Mouse (Mus musculus): ENCODE results near the gene Odc1. TPM values are rescaled to one million over a fixed set of nuclear protein-coding genes. Genes with fewer than 3 reads are reported as not detected.
"Not testable (repeated sequence)": the region's sequence is repeated elsewhere in the genome, so short reads cannot be mapped to it uniquely, and the experiment has no call there.

Gene Odc1
- total RNA-seq, 2 experiments from 2014 or later, result 51.0 to 56.8 TPM

DNA sequence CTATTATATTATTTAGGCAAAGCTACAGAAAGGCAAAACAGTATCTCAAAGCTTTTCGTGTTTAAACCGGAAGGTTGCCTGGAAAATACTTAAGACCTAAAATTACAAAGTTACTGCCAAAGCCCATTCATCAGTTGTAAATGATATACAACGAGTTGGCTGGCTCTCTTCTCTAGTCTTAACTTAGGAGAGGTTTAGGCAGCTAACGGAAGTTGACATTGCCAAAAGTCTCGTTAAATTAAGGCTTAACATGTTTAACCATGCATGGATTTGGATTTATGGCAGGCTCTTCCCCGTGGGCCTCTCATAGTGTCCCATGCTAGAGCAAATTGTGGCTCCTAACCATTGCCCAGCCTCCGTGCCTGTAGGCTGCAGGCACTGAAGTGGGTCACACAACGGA, 1.3 kb downstream of the Odc1 start:
- DNase-seq (ENCODE audit: low spot score in 2 of 2), result no peak
- intact Hi-C loops (cut with DNase I), result loop anchor here (10.0 kb wide), 1 partner anchor 711 kb away; no protein-coding TSS in a partner anchor

GRCm38 (mm10) chr12:17547552-17547951, 3.0 kb downstream of the Odc1 start:
- intact Hi-C loops (cut with DNase I), result loop anchor here (10.0 kb wide), 1 partner anchor 713 kb away; no protein-coding TSS in a partner anchor
- not testable (repeated sequence) for DNase-seq (ENCODE audit: low spot score in 2 of 2)

GRCm38 (mm10) chr12:17548505-17548904, 3.9 kb downstream of the Odc1 start:
- DNase-seq (ENCODE audit: low spot score in 2 of 2), result no peak

DNA sequence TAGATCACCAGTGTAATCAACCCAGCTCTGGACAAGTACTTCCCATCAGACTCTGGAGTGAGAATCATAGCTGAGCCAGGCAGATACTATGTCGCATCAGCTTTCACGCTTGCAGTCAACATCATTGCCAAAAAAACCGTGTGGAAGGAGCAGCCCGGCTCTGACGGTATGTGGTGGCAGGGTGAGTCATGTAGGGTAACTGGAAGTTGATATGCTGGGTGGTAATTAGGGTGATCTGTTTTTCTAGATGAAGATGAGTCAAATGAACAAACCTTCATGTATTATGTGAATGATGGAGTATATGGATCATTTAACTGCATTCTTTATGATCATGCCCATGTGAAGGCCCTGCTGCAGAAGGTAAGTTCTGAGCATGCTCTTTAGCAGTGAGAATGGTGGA, 4.8 kb downstream of the Odc1 start:
- intact Hi-C loops (cut with DNase I), result loop anchor here (10.0 kb wide), 1 partner anchor 715 kb away; no protein-coding TSS in a partner anchor
- not testable (repeated sequence) for DNase-seq (ENCODE audit: low spot score in 2 of 2)

More at GRCm38 (mm10) chr12:17548505-17548904, 3.9 kb downstream of the Odc1 start:
- intact Hi-C loops (cut with DNase I), result loop anchor here (10.0 kb wide), 1 partner anchor 714 kb away; no protein-coding TSS in a partner anchor

DNA sequence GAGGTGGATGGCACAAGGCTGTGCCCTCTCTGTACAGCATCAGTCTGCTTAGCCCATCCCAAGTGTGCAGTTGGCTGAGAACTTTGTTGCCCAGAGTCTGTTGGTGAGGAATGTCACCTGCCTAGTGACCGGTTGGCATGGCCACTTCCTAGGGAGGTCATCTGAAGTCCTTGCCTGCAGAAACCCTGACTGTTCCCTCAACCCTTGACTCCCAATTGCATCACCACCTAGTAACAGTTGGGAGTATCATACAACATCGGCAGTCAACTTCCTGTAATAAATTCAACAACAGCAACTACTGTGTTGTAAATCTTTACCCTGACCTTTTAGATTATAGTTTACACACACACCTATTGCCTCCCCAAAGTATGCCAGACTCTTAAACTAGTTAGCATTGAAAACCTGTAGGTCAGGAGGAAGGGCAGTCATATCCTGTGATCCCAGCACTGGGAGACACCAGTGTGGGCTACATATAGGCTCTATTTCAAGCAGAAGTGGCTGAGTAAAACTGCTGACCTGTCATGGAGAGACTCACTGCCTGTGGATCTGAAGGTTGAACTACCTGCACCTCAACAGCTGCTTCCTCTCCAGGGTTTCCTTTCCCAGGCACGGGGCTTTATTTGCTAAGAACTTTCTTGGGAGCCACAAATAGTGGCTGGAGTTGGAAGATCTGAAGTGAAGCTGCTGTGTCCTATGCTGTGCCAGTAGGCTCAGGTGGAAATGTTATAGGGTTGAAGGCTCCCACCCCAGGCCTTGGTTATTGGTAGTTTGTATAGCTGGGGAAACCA, 6.8 kb downstream of the Odc1 start:
- no peak for DNase-seq (ENCODE audit: low spot score in 2 of 2)
- intact Hi-C loops (cut with DNase I), result loop anchor here (5.0 to 10.0 kb wide), 2 partner anchors 113 to 184 kb away; no protein-coding TSS in a partner anchor

- intact Hi-C loops (cut with DNase I), result loop anchor here (5.0 to 10.0 kb wide), 2 partner anchors 112 to 185 kb away; no protein-coding TSS in a partner anchor
Measured at GRCm38 (mm10) chr12:17552420-17552819, 7.8 kb downstream of the Odc1 start.

DNA sequence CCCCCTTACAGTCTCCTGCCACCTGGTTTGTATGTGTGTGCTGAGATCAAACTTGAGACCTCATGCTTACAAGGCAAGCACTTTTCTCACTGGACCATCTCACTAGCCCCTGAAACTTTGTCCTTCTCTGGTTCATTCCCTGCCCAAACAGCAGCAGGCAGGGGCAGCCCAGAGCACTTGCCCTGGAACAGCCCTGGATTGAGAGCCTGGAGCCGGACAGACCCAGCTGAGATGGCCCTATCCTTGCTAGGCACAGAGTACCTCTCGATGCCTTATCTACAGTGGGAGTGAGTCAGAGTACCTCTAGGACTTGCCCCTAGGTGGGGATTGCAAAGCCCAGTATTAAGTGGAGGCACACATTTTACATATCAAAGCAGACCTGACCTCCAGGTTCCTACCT, 8.4 kb downstream of the Odc1 start:
- no peak for DNase-seq (ENCODE audit: low spot score in 2 of 2)
- intact Hi-C loops (cut with DNase I), result loop anchor here (5.0 to 10.0 kb wide), 2 partner anchors 112 to 186 kb away; no protein-coding TSS in a partner anchor

More at GRCm38 (mm10) chr12:17552420-17552819, 7.8 kb downstream of the Odc1 start:
- DNase-seq (ENCODE audit: low spot score in 2 of 2), result no peak

DNA sequence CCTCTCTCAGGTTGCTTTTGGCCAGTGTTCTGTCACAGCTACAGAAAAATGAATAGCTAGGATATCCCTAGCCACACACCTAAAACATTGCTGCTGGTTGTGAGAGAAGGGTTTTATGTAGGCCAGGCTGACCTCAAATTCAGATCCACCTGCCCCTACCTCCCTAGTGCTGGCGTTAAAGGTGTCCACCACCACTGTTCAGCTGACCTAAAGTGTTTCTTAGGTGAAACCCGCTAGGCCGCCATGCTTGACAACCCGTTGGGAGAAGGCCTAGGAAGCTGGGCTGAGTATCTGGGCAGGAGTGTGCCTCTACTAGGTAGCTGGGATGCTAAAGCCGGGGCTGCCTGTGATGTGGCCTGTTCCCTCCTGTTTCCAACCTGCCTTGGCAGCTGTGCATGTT, 9.0 kb downstream of the Odc1 start:
- DNase-seq (ENCODE audit: low spot score in 2 of 2), result no peak
- intact Hi-C loops (cut with DNase I), result loop anchor here (1.0 to 10.0 kb wide), 3 partner anchors 111 to 255 kb away; no protein-coding TSS in a partner anchor

GRCm38 (mm10) chr12:17554200-17554951, 9.8 kb downstream of the Odc1 start:
- intact Hi-C loops (cut with DNase I), result loop anchor here (1.0 to 10.0 kb wide), 3 partner anchors 110 to 254 kb away; no protein-coding TSS in a partner anchor
- peak; percentile 93 to 94 for DNase-seq (ENCODE audit: low spot score in 2 of 2)

GRCm38 (mm10) chr12:17556430-17557343, 12.1 kb downstream of the Odc1 start:
- DNase-seq (ENCODE audit: low spot score in 2 of 2), result peak; percentile 90 to 91
- intact Hi-C loops (cut with DNase I), result loop anchor here (5.0 to 10.0 kb wide), 2 partner anchors 108 to 241 kb away; no protein-coding TSS in a partner anchor

DNA sequence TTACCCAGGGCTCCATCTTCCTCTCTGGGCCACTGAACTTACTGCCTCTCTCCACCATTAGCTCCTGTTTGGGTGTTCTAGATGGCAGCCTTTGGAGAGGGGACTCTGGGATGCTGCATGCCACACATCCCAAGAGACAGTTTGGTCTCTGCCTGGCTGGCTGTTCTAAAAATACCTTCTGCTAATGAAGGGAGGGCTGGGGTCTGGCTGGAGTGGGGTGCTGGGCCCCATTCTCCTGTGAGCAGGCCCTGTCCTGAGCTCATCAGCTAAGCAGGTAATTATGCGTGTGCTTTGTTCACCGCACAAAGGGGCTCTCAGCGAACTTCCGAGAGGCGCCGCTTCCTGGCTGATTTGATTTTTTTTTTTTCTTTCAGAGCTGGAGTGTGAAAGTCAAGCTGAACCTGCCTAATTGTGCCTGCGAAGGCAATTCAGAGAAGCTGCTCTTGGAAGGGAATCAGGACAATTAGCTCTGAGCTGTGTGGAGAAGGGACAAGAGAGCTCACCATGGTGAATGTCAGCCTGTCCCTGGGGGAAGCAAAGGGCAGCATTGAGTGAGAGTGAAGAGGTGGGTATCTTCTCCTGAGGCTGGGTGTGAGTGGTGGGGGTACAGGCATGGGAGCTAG, 12.9 kb downstream of the Odc1 start:
- intact Hi-C loops (cut with DNase I), result loop anchor here (5.0 to 10.0 kb wide), 2 partner anchors 107 to 240 kb away; no protein-coding TSS in a partner anchor
- DNase-seq (ENCODE audit: low spot score in 2 of 2), result peak in 1 of 2 experiments; percentile 12

- no peak for DNase-seq (ENCODE audit: low spot score in 2 of 2)
Measured at GRCm38 (mm10) chr12:17557967-17558345, 13.4 kb downstream of the Odc1 start.

GRCm38 (mm10) chr12:17562396-17562795, 17.8 kb downstream of the Odc1 start:
- intact Hi-C loops (cut with DNase I), result no loop called here
- DNase-seq (ENCODE audit: low spot score in 2 of 2), result no peak

More at GRCm38 (mm10) chr12:17557967-17558345, 13.4 kb downstream of the Odc1 start:
- intact Hi-C loops (cut with DNase I), result loop anchor here (5.0 to 10.0 kb wide), 2 partner anchors 107 to 239 kb away; no protein-coding TSS in a partner anchor

DNA sequence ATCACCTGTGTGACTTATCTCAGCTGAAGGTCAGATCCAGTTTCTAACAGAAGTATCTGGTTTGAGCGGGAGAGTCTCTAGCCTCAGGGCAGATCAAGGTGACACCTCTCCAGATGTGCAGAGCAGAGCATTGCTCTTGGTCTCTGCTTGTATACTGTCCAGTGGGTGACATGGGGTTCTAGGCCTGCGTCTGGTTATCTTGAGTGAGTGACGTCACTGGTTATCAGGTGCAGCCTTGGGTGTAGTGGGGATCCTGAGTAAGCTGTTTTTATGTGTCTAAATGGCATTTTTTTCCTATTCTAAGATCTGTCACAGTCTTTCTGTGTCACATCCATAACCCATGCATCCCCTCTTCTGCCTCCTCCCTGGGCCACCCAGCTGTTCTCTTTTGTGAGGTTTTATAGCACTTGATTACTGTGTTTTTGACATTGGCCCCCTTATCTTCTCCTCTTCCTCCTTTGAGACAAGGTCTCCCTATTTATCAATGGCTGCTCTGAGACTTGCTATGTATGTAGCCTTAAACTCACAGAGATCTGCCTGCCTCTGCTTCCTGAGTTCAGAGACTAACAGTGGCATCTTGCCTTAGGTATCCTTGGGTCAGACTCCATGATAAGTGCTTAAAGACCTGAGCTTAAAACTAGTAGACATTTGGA, 20.9 kb downstream of the Odc1 start:
- no peak for DNase-seq (ENCODE audit: low spot score in 2 of 2)
- intact Hi-C loops (cut with DNase I), result no loop called here

GRCm38 (mm10) chr12:17566046-17566408, 21.4 kb downstream of the Odc1 start:
- no peak for DNase-seq (ENCODE audit: low spot score in 2 of 2)
- intact Hi-C loops (cut with DNase I), result no loop called here

DNA sequence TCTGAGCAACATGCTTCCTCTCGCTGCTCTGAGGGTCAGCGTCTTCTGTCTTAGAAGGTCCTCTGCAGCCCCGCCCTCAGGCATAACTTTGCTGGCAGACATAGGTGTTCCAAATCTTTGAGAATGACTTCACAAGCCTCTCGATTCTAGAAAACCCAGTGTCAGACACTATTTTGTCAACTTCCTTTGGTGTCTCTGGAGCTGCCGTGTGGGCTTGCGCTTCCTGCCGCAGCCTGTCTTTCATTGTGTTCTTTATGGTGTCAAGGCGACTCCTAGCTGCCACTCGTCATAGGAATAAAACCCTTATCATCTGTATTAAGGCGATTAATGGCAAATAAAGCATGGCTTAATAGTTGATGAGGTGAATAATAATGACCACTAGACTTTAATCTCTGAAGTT, 24.0 kb downstream of the Odc1 start:
- no peak for DNase-seq (ENCODE audit: low spot score in 2 of 2)
- intact Hi-C loops (cut with DNase I), result no loop called here

DNA sequence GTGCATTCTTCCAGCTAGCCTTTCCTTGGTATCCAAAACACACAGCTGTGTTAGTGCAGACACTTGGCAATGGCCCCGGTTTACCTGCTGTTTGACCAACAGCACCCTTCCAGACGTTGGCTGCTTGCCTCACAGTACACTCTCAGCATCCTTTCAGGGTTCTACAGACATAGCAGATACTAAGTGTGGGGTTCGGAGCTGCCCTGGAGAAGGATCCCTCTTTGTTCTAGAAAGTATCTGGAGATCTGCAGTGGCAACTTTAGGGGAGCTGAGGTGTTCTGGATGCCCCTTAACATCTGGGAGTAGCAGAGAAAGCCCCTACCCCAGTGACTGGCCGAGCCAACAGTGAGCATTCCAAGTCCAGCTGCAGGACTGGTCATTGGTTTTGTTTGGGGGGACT, 30.0 kb downstream of the Odc1 start:
- DNase-seq (ENCODE audit: low spot score in 2 of 2), result no peak
- intact Hi-C loops (cut with DNase I), result no loop called here
